Mouse (Mus musculus): ENCODE data around the gene Vmn2r89.
"Not testable (repeated sequence)": the region's sequence is repeated elsewhere in the genome, so short reads cannot be mapped to it uniquely, and the experiment has no call there.

The Vmn2r89 gene

DNA sequence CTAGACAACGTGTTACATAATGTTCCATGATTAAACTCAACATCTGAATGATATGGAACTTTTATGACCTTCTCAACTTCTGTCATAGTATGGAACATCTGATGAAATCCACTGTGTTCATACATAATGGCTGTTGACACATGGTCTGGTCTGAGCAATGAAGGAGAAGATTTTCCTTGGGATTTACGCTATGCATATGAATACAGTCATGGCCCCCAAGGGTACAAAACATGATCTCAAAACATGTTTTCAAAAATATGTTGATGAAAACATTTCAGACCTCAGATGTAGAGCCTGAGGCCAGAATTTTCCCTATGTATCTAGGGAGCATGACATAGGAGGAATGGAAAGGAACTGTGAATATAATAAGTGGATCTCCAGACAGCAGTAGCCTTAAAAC lies at the start of gene Vmn2r89:
Vmn2r89 (plus strand) TSS at position 301 of the 400 bp plus-strand sequence.
- DNase-seq (ENCODE audit: low spot score): not testable (repeated sequence)

- no peak for DNase-seq (ENCODE audit: low spot score)
Measured at GRCm38 (mm10) chr14:51410520-51410919, 41.1 kb upstream of the Vmn2r89 start, which contains the start of gene Vmn2r88. Vmn2r88 (plus strand) TSS chr14:51410820.

GRCm38 (mm10) chr14:51423885-51424284 lies 27.8 kb upstream of the Vmn2r89 start:
- DNase-seq (ENCODE audit: low spot score): no peak

GRCm38 (mm10) chr14:51430138-51430537 lies 21.5 kb upstream of the Vmn2r89 start:
- DNase-seq (ENCODE audit: low spot score): not testable (repeated sequence)

DNA sequence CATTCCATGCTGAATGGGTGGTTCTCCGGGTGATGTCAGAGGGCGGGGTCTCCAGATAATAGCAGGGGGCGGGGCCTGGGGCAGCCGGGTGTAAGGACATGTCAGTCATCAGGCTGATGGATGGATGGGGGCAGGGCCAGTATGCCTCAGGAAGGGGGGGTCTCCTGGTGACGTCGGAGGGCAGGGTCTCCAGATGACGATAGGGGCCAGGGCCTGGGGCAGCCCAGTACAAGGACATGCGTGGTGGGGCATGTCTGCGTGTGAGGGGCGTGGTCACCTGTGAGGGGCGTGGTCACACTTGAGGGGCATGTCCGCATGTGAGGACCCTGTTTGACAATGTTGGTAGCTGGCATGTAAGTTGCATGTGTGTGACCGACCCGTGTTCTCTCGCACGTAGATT lies 17.1 kb upstream of the Vmn2r89 start:
- no peak for DNase-seq (ENCODE audit: low spot score)

DNA sequence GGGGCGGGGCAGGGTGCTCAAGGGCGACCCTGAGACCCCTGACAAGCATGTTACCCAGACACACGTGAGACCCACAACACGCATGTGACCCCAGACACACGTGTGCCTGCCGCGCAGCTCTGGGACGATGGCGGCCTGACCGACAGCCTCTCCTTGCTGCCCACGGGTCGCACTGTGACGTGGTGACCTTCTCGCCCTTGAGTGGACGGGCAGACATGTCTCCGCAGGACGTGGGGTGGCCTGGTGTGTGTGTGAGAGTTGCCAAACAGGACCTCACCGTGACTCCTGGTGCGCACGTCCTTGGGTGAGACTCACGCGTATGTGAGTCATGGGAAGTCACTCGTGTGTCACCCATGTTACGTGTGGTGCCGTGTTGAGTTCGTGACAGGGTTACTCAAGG lies 16.6 kb upstream of the Vmn2r89 start:
- DNase-seq (ENCODE audit: low spot score): no peak

- DNase-seq (ENCODE audit: low spot score): no peak
Measured at GRCm38 (mm10) chr14:51438955-51439354, 12.7 kb upstream of the Vmn2r89 start.

GRCm38 (mm10) chr14:51480278-51480677 lies 28.6 kb downstream of the Vmn2r89 start:
- not testable (repeated sequence) for DNase-seq (ENCODE audit: low spot score)

DNA sequence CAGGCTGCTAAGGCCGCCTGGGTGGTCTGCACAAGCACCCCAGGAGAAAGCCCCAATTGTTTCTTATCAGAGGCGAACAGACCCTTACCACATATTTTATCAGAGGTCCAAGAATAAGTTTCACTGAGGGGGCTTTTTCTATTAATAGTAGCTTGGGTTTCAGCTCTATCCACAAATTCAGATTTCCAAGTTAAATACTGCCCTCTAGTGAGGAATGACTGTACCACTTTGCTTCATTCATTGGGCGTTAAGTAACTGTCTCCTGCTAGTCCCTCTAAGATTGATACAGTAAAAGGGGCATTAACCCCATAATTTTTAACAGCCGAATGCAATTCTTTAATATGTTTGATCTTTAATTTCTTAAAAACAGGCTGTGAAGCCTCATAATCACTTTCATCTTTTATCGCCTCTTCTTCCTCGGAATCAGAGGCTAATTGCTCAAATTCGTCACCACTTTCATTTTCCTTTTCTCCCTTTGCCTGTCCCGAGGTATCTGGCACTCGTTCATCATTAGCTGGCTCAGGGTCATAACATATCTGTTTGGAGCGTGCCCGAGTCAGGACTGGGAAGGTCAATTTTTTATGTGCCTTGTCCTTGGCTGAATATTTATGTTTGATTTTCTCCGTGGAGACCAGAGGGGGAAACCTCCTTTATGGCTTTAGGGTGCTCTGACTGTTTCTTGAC lies 29.8 kb downstream of the Vmn2r89 start:
- peak; percentile 20 for DNase-seq (ENCODE audit: low spot score)

GRCm38 (mm10) chr14:51482051-51482715 lies 30.5 kb downstream of the Vmn2r89 start:
- no peak for DNase-seq (ENCODE audit: low spot score)

GRCm38 (mm10) chr14:51482971-51483381 lies 31.3 kb downstream of the Vmn2r89 start:
- DNase-seq (ENCODE audit: low spot score): not testable (repeated sequence)

DNA sequence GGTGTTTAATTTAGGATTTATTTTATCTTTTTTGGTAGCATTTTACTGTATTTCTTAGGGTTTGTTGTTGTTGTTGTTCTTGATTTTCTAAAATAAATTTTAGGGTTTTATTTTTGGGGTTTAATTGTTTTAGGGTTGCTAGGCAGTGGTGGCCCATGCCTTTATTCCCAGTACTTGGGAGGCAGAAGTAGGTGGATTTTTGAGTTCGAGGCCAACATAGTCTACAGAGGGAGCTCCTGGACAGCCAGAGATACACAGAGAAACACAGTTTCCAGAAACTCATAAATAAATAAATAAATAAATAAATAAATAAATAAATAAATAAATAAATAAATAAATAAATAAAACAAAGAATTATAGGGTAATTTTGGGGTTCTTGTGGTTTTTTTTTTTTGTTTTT lies 32.0 kb downstream of the Vmn2r89 start:
- no peak for DNase-seq (ENCODE audit: low spot score)

GRCm38 (mm10) chr14:51486111-51486510 lies 34.5 kb downstream of the Vmn2r89 start:
- DNase-seq (ENCODE audit: low spot score): no peak

DNA sequence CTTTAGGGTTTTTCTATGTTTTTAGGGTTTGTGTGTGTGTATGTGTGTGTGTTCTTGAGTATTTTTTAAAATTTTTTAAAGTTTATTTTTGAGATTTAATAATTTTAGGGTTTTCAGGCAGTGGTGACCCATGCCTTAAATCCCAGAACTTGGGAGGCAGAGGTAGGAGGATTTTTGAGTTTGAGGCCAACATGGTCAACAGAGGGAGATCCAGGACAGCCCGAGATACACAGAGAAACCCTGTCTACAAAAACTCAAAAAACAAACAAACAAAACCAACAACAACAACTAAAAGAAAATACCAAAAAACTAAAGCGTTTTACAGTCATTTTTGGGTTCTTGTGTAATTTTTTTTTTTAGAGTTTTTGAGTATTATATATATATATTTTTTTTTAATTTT lies 44.1 kb downstream of the Vmn2r89 start:
- no peak for DNase-seq (ENCODE audit: low spot score)

DNA sequence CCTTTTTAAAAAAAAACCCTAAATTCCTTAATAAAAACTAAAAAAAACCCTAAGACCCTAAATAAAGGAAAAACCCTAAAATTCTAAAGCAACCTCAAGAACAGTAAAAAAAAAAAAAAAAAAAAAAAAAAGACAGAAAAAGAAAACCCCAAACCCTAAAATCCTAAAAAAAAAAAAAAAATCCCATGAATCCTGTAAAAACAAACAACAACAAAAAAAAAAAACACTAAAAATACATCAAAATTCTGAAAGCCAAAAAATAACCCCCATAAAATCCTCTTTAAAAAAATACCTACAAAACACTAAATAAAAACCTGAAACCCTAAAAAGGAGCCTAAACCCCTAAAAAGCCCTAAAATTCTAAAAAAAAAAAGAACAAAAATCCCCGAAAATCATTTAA lies 45.3 kb downstream of the Vmn2r89 start:
- DNase-seq (ENCODE audit: low spot score): no peak

GRCm38 (mm10) chr14:51497958-51498357 lies 46.3 kb downstream of the Vmn2r89 start:
- DNase-seq (ENCODE audit: low spot score): no peak

DNA sequence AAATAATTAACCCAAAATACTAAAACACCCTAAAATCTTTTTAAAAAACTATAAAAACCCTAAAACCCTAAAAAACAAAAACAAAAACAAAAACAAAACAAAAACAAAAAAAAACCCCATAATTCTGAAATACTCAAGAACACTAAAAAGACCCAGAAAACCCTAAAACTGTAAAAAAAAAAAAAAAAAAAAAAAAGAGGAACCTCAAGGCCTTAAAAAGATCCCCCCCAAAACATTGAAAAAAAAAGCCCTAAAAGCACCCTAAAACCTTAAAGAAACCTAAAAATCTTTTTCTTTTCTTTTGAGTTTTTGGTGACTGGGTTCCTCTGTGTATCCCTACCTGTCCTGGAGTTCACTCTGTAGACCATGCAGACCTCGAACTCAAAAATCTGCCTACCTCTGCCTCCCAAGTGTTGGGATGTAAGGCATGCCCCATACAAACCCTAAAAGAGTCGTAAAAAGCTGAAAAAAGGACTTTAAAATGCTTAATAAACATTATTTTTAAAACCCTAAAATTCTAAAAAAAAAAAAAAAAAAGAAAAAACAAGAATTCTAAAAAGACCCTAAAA lies 48.1 kb downstream of the Vmn2r89 start:
- DNase-seq (ENCODE audit: low spot score): no peak

GRCm38 (mm10) chr14:51500461-51500860 lies 48.8 kb downstream of the Vmn2r89 start:
- no peak for DNase-seq (ENCODE audit: low spot score)

DNA sequence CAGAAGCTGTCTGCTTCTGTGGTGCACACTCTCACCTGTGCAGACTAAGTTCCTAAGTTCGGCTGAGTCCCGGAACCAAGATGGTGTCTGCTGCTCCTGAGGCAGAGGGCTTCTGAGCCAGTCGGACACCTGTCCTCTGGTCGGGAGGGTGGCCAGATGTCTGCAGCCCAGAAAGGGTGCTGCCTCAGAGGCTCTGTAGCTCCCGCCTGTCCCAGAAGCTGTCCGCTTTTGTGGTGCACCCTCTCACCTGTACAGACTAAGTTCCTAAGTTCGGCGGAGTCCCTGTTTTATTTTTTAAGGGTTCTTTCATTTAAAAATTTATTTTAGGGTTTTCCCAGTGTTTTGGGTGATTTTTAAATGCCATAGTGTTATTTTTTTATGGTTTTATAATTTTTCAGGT lies 55.8 kb downstream of the Vmn2r89 start:
- no peak for DNase-seq (ENCODE audit: low spot score)

Measured in ovary, adult 18-20 months (tissue).